Mouse (Mus musculus): ENCODE measurements around the gene Skint2. TPM values are rescaled to one million over a fixed set of nuclear protein-coding genes. Genes with fewer than 3 reads are reported as not detected.

Skint2 gene
- not detected in 2 replicates for polyA plus RNA-seq (2012; ENCODE audit: insufficient read depth, low replicate concordance)

DNA sequence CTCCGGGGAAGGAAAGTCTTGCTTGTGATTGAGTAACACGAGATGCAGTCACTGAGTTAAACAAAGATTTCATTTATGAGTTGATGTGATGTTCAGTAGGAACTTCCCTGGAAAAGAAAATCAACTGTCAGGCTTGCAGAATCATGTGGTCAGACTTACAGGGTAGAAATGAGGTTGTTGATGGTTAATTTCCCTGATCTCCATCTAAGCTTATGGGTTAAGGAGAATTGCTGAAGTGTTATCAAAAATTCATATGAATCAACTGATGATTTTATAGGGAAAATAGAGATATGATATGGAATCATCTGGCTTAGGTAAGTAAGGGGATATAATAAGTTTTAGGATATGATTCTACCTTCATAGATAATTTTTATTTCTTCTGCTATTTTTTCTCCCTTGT, at the start of gene Skint2:
Gene Skint2 (plus strand): TSS at position 301 of the 400 bp plus-strand sequence.
- TF ChIP-seq FLI1 (IDR thresholded peaks at IDR 0.05; ENCODE audit: low read length) (no peak), GATA1 (IDR thresholded peaks at IDR 0.05; ENCODE audit: borderline replicate concordance, low read length) (no peak)
- H3K36me3 ChIP-seq (replicated peaks; ENCODE audit: low read length), result no peaks in the 10 kb centered on the region
- no peak within 1 kb of the TSS for H3K4me3 ChIP-seq (replicated peaks)
- no peaks in the 10 kb centered on the region for H3K4me1 ChIP-seq
- H3K9me3 ChIP-seq, result no peaks in the 10 kb centered on the region
- H3K27me3 ChIP-seq (replicated peaks), result no peaks in the 10 kb centered on the region

Other genes starting within 250 kb of the Skint2 start
- gene Skint9, start 123.2 kb upstream of the Skint2 start, polyA plus RNA-seq (2012; ENCODE audit: insufficient read depth, low replicate concordance), result not detected in 2 replicates
- not detected in 2 replicates for gene Skint10, start 217.7 kb downstream of the Skint2 start, polyA plus RNA-seq (2012; ENCODE audit: insufficient read depth, low replicate concordance)